Mouse (Mus musculus): Measurements from ENCODE around the gene Thada.

The Thada gene

GRCm38 (mm10) chr17:84143219-84143844 lies 322.7 kb downstream of the Thada start:
- no peak for DNase-seq

- DNase-seq = peak; percentile 67 to 79
These were observed 324.3 kb downstream of the Thada start for GRCm38 (mm10) chr17:84141691-84142090.

- DNase-seq = peak; percentile 69 to 80
These were observed 325.0 kb downstream of the Thada start for GRCm38 (mm10) chr17:84140822-84141507.
